Mouse (Mus musculus) liver, embryonic 12.5 days (tissue): ENCODE measurements around the gene Fbxw8. TPM values are rescaled to one million over a fixed set of nuclear protein-coding genes. Genes with fewer than 3 reads are reported as not detected.

ENCODE experiments used
- ATAC-seq: fragments of 200-750 bp; cut with Nextera tagmentation; 2 replicates; pipeline ENCODE4 v1.8.0; 2017; ENCODE audit warnings: moderate number of reproducible peaks, mild to moderate bottlenecking, moderate library complexity
- H3K27ac ChIP-seq: fragments of 300-500 bp; sonication (generic); 2 replicates; pipeline ENCODE4 v1.5.1; 2016; ENCODE audit warnings: mild to moderate bottlenecking
- H3K27me3 ChIP-seq: fragments of 300-500 bp; sonication (generic); replicated peaks from 2 replicates; pipeline ENCODE4 v1.6.1; 2016; ENCODE audit warnings: mild to moderate bottlenecking, moderate library complexity
- H3K36me3 ChIP-seq: fragments of 300-500 bp; sonication (generic); 2 replicates; pipeline ENCODE4 v1.6.1; 2016; ENCODE audit warnings: mild to moderate bottlenecking, moderate library complexity
- H3K4me1 ChIP-seq: fragments of 300-500 bp; sonication (generic); 2 replicates; pipeline ENCODE4 v1.6.1; 2016
- H3K4me2 ChIP-seq: fragments of 300-500 bp; sonication (generic); 2 replicates; pipeline ENCODE4 v1.6.1; 2016; ENCODE audit warnings: mild to moderate bottlenecking, moderate library complexity
- H3K4me3 ChIP-seq: fragments of 300-500 bp; sonication (generic); 2 replicates; pipeline ENCODE4 v1.5.1; 2016; ENCODE audit warnings: mild to moderate bottlenecking, moderate library complexity
- H3K9ac ChIP-seq: fragments of 300-500 bp; sonication (generic); 2 replicates; pipeline ENCODE4 v1.6.1; 2016; ENCODE audit warnings: mild to moderate bottlenecking, moderate library complexity
- H3K9me3 ChIP-seq: fragments of 300-500 bp; sonication (generic); replicated peaks from 2 replicates; pipeline ENCODE4 v1.6.1; 2016; ENCODE audit warnings: mild to moderate bottlenecking, moderate library complexity
- WGBS: fragments of 180-500 bp; shearing (Covaris S2); methylation state at CpG from one replicate; pipeline ENCODE4 v1.1.7; 2016; ENCODE audit not compliant: insufficient replicate concordance; 5-methylcytosine and 5-hydroxymethylcytosine counted together
- polyA plus RNA-seq: library from polyadenylated mRNA; unstranded; fragments of >200 nt; fragmentation: Nextera tagmentation; extraction: Ambion mirVana; gene quantifications from 2 replicates; pipeline ENCODE4 v1.2.1, GENCODE M21; 2016

The Fbxw8 gene
- polyA plus RNA-seq, 1 experiment from 2014 or later: 23.1 TPM

DNA sequence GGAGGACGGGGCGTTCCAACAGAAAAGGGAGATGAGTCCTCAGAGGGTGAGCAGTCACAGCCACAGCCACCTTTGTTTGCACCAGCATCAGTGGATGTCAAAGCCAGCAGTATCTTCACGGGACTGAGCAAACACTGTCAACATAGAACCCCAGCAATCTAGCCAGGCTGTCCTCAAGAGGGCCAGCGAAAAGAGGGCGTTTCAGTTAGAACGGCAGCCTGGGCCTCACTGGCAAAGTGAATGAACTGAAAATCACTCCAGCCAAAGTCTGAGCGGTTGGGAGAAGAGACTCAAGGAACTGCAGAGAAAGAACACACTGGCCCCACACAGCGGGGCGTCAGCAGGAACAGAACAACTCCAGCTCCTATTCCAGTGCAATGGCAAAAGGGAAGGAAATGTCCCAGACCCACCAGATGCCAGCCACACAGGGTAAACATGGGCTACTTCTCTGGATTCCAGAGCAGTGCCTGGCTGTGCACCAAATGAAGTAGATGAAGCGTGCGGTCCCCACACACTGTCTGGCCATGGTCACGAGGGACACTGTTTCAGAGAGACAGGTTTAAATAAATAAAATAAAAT, 72.1 kb downstream of the Fbxw8 start:
- Histone ChIP-seq H3K9ac (no peak overlapping the region), H3K4me1 (peaks cover 8% of the 10 kb centered on the region; the same call in 1 of the 2 replicates), H3K9me3 (no peaks in the 10 kb centered on the region), H3K27ac (no peak overlapping the region; the same call in 1 of the 2 replicates), H3K27me3 (no peaks in the 10 kb centered on the region), H3K4me3 (no peak overlapping the region), H3K36me3 (peaks cover 35% of the 10 kb centered on the region), H3K4me2 (no peak overlapping the region)
- ATAC-seq: no peak
- WGBS: 75% methylated on average over 12 of the region's 12 CpGs

GRCm38 (mm10) chr5:118081996-118082395, 73.3 kb downstream of the Fbxw8 start:
- peaks cover 46% of the 10 kb centered on the region for H3K36me3 ChIP-seq
- 28% methylated on average over 6 of the region's 6 CpGs for WGBS
- no peak overlapping the region for H3K4me3 ChIP-seq
- no peaks in the 10 kb centered on the region for H3K9me3 ChIP-seq
- H3K27ac ChIP-seq: no peak overlapping the region
- peaks cover 8% of the 10 kb centered on the region; the same call in 1 of the 2 replicates for H3K4me1 ChIP-seq
- no peak overlapping the region for H3K9ac ChIP-seq
- no peaks in the 10 kb centered on the region for H3K27me3 ChIP-seq
- ATAC-seq: no peak
- H3K4me2 ChIP-seq: no peak overlapping the region

GRCm38 (mm10) chr5:118081374-118081949, 73.8 kb downstream of the Fbxw8 start:
- Histone ChIP-seq H3K9ac (no peak overlapping the region), H3K4me2 (no peak overlapping the region), H3K27me3 (no peaks in the 10 kb centered on the region), H3K4me1 (peaks cover 8% of the 10 kb centered on the region; the same call in 1 of the 2 replicates), H3K4me3 (no peak overlapping the region), H3K9me3 (no peaks in the 10 kb centered on the region), H3K36me3 (peaks cover 48% of the 10 kb centered on the region), H3K27ac (no peak overlapping the region)
- ATAC-seq: no peak
- WGBS: 80% methylated on average over 9 of the region's 9 CpGs

GRCm38 (mm10) chr5:118079839-118080250, 75.4 kb downstream of the Fbxw8 start:
- no peaks in the 10 kb centered on the region for H3K9me3 ChIP-seq
- no peaks in the 10 kb centered on the region for H3K27me3 ChIP-seq
- no peak overlapping the region for H3K9ac ChIP-seq
- H3K27ac ChIP-seq: no peak overlapping the region
- peaks cover 8% of the 10 kb centered on the region; the same call in 1 of the 2 replicates for H3K4me1 ChIP-seq
- 84% methylated on average over 11 of the region's 11 CpGs for WGBS
- ATAC-seq: no peak
- H3K4me2 ChIP-seq: no peak overlapping the region
- no peak overlapping the region for H3K4me3 ChIP-seq
- peaks cover 58% of the 10 kb centered on the region for H3K36me3 ChIP-seq

DNA sequence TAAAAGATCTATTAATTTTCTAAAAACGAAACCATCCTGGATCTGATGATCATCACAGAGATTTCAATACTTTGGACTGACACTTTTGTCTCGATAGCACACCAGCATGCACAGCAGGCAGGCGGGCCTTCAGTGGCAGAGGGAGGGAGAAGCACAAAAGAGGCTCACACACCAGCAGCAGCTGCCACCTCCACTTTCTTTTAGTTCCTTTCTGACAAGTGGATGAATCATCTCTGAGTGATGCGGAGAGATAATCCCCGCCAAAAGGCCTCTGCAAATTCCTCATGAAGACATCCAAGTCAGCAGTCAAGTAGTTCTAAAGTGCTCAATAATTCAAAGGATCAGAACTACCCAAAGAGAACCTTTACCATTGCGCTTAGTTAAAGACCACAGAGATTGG, 75.9 kb downstream of the Fbxw8 start:
- Histone ChIP-seq H3K4me1 (peaks cover 8% of the 10 kb centered on the region; the same call in 1 of the 2 replicates), H3K4me2 (no peak overlapping the region), H3K36me3 (peaks cover 63% of the 10 kb centered on the region), H3K4me3 (no peak overlapping the region), H3K27ac (no peak overlapping the region), H3K27me3 (no peaks in the 10 kb centered on the region), H3K9ac (no peak overlapping the region), H3K9me3 (no peaks in the 10 kb centered on the region)
- no peak for ATAC-seq
- 78% methylated on average over 6 of the region's 6 CpGs for WGBS

- H3K4me3 ChIP-seq: no peak overlapping the region
- peaks cover 8% of the 10 kb centered on the region; the same call in 1 of the 2 replicates for H3K4me1 ChIP-seq
- 84% methylated on average over 6 of the region's 6 CpGs for WGBS
These were observed 76.7 kb downstream of the Fbxw8 start for GRCm38 (mm10) chr5:118078550-118078949.

DNA sequence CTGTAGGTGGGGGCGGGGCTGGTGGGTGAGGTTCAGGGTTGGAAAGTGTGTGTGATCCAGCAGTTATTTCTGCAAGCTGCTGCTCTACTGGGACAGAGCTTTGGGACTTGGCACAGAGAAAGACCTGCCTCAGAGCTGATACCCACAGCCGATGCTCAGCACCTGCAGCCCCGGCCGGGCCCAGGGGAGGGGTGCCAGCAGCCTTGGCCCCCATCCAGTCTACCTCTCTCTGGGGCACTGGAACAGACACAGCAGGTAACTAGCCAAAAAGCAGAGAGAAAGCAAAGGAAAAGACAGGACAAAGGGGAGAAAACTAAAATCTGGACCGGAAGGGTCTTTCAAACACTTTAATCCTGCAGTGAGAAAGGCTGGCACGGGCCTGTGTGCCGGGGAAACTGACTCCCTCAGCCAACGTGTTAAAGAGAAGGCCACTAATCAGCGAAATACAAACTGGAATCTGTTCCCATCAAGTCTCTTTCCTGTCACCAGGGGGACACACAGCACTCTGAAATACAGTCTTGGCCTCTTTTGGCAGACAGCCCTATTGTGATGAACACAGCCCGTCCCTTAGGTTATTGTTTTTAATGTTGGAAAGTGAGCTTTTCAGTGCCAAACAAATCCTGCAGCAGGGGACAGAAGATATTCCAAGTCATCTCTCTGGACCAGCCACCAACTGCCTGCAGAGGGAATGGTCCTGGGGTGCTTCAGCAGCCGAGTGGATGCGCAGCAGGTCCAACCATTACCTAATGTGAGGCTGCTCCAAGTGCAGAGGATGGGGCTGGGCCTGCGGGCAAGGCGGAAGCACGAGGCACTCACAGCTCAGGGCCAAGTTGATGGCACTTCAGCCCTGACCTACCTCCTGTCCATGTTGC, 78.3 kb downstream of the Fbxw8 start:
- Histone ChIP-seq H3K9ac (no peak overlapping the region), H3K27ac (no peak overlapping the region), H3K27me3 (no peaks in the 10 kb centered on the region), H3K36me3 (peaks cover 84% of the 10 kb centered on the region), H3K4me2 (no peak overlapping the region), H3K4me1 (peaks cover 6% of the 10 kb centered on the region; the same call in 1 of the 2 replicates), H3K9me3 (no peaks in the 10 kb centered on the region), H3K4me3 (no peak overlapping the region)
- ATAC-seq: no peak
- WGBS: 83% methylated on average over 15 of the region's 15 CpGs

More at GRCm38 (mm10) chr5:118078550-118078949, 76.7 kb downstream of the Fbxw8 start:
- Histone ChIP-seq H3K36me3 (peaks cover 71% of the 10 kb centered on the region), H3K27me3 (no peaks in the 10 kb centered on the region), H3K27ac (no peak overlapping the region), H3K9ac (no peak overlapping the region), H3K4me2 (no peak overlapping the region), H3K9me3 (no peaks in the 10 kb centered on the region)
- no peak for ATAC-seq

DNA sequence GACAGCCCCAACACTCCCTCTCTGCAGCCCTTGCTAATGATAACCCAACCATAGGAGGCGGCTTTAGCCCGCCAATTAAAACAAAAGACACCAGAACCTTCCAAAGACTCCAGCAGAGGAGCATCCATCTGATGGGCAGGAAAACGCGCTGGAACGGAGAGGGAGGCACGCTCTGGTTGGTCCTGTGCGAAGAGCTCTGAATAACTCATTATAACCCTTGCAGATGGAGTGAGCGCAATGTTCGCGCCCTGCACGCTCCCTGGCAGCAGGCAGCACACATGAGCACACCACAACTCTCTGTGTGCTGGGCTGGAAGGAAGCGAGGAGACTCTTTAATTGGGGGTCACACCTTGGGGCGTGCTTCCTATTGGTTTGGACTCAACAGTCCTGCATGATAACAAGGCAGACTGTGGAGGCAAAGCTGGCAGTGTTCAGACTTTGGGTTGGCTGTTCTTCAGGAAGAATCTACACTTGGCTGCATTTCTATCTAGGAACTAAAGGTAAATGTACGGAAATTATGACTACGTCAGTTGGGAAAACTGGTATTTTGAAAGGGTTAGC, 82.0 kb downstream of the Fbxw8 start:
- no peak for ATAC-seq
- Histone ChIP-seq H3K27ac (no peak overlapping the region), H3K4me3 (no peak overlapping the region), H3K9me3 (no peaks in the 10 kb centered on the region), H3K4me1 (peaks cover 11% of the 10 kb centered on the region), H3K36me3 (peaks cover 84% of the 10 kb centered on the region), H3K4me2 (no peak overlapping the region), H3K27me3 (no peaks in the 10 kb centered on the region), H3K9ac (no peak overlapping the region)
- WGBS: 87% methylated on average over 15 of the region's 15 CpGs

DNA sequence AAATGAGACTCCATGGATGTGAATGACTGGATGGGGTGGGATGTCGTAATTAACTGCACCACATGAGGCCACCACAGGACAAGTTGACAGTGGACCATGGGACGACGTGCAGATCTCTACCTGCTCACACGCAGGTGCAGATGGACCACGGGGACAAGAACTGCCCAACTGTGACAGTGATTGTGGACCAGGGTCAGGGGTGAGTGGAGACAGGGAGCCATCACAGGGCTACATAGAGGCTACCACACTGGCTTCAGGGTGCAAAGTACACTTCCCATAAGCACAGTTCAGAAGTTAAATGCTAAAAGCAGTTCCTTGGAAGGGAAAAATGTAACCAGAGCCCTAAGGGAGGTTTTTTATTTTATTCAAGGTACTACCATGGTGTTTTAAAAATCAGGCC, 83.5 kb downstream of the Fbxw8 start:
- Histone ChIP-seq H3K36me3 (peaks cover 85% of the 10 kb centered on the region), H3K9me3 (no peaks in the 10 kb centered on the region), H3K27ac (no peak overlapping the region), H3K4me2 (no peak overlapping the region), H3K9ac (no peak overlapping the region), H3K4me3 (no peak overlapping the region), H3K4me1 (peaks cover 19% of the 10 kb centered on the region), H3K27me3 (no peaks in the 10 kb centered on the region)
- no peak for ATAC-seq
- 79% methylated on average over 5 of the region's 5 CpGs for WGBS

DNA sequence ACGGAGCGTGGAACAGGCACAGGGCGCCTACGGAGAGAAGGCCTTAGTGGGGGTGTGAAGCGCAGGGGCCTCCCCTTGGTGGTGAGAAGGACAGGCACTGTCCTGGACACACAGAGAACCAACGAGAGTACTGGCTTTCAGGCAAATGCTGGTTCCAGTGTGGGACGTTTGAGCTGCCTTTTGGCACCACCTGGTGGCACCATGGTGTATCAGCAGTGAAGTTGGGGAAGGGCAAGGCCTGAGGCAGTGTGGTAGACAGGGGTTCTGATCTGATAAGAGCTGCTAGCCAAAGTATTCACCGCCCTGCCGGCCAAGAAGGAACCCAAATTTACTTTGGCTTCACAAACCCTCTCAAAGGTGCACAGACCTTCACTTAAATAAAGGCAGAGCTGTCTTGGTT, 85.9 kb downstream of the Fbxw8 start:
- H3K4me1 ChIP-seq: peaks cover 30% of the 10 kb centered on the region
- H3K4me2 ChIP-seq: no peak overlapping the region
- no peak overlapping the region for H3K27ac ChIP-seq
- no peaks in the 10 kb centered on the region for H3K9me3 ChIP-seq
- H3K9ac ChIP-seq: no peak overlapping the region
- 44% methylated on average over 9 of the region's 9 CpGs for WGBS
- peaks cover 84% of the 10 kb centered on the region for H3K36me3 ChIP-seq
- H3K4me3 ChIP-seq: no peak overlapping the region
- no peaks in the 10 kb centered on the region for H3K27me3 ChIP-seq
- ATAC-seq: peak; percentile 62

DNA sequence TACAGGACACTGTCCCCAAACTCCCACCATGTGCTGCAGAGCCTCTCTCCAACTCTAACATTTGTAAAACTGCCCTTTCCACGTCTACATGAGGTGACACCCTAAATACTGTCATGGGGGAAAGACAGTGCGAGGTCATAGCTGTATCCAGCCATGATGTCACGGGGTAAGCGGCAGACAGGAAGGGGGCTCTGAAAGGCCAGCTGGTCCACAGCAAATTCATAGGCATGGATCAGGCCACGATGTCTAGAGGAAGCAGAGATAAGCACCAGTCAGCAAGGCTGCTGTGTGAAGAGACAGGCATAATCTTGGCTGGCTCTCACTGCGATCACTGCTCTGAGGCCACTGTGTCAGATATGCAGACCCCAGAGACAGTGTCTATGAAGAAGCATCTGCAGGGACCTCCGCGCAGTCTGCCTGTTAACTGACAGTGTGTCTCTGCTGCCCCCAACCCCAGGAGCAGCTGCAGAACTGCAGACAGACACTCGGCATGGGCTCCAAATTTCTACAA, 87.2 kb downstream of the Fbxw8 start:
- Histone ChIP-seq H3K27me3 (no peaks in the 10 kb centered on the region), H3K27ac (no peak overlapping the region), H3K4me1 (peaks cover 42% of the 10 kb centered on the region), H3K9me3 (no peaks in the 10 kb centered on the region), H3K4me2 (no peak overlapping the region), H3K36me3 (peaks cover 78% of the 10 kb centered on the region), H3K9ac (no peak overlapping the region), H3K4me3 (no peak overlapping the region)
- no peak for ATAC-seq
- 70% methylated on average over 9 of the region's 9 CpGs for WGBS
